Mouse (Mus musculus): ENCODE results near the gene Uhrf1bp1l.

Uhrf1bp1l gene

DNA sequence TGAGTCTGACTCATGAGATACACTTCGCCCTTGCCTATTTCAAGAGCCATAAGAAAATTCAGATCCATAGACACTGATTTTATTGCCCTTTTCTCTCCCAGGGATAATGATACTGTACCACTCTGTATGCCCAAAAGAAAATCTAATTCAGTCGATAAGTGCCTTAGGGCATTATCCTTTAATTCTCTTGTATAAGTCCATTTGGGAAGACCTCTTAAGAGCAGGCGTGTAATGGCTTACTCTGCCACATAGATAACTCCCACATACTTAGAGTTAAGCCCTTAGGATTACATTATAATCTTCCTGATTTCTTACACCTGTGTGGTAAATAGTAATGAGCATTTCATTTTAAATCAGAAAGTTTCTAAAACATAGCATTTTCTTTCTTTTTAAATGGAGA, 1.8 kb downstream of the Uhrf1bp1l start:
- no peak for DNase-seq

- peak; percentile 29 to 39 for DNase-seq
Observed at GRCm38 (mm10) chr10:89747221-89747905, 2.6 kb downstream of the Uhrf1bp1l start.

DNA sequence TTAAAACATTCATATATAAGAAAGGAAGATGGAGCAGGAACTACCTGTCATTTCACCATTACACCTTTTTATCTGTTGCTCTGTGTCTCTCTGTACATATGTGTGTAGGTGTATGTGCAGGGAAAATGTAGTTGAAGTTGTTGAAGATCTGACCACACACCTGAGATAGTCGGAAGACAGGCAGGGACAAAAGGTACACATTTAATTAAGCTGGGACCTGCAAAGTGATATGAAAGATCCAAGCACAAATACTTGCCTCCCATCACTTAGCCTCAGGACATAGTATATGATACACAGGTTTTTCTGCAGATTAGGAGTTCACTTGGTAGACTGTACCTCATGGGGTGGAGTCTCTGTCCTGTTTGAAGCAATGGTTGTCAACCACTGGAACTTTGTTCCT, 3.1 kb downstream of the Uhrf1bp1l start:
- DNase-seq: no peak

DNA sequence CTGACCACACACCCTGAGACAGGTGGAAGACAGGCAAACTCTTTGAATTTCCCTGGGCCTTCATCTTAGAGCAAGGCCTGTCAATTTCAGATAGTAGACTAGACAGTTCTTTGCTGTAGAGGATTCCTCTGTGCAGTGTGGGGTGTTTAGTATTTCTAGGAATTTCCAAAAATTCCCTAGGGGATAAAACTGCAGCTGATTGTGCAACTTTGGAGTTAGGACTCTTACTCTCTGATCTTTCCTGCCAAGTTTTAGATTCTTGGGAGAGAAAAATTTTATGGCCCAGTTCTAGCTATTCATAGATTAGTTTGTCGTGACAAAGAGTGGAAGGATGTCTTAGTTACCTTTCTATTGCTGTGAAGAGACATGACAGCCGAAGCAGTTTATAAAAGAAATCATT, 3.8 kb downstream of the Uhrf1bp1l start:
- DNase-seq: no peak

DNA sequence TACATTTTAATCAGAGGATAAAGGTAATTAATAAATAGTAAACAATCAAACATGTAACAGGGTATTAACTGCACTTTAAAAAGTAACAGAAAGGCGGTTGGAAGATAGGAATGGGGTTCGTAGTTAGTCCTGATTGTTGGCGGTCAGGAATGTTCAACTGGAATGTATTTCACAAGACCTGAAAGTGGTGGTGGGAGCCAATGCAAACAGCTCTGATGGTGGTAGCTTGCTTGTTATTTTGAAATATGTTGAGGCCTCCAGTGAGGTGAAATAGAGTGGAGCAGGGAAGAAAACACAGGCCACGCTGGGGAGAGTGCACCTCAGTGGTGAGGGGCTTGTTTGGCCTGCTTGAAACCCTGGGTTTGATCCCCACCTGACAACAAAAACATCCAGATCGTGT, 6.3 kb downstream of the Uhrf1bp1l start:
- DNase-seq: no peak

DNA sequence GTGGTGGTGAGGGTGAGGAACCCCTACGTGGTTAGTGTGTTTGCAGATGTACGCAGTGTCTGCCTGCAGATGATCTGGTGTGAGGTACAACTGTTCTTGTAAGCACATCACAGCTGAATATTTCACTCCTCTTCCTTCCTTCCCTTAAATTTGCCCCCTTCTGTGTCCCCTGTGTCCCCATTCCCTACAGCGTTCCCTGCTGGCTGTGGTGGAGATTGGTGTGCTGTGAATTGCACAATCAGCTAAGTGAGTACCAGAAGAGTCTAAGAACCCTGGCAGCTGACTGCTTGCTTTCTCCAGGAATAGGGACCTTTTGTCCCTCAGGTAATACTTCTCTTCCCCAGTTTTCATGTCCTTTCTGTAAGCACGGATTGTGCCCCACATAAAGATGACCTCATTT, 10.4 kb downstream of the Uhrf1bp1l start:
- DNase-seq: no peak

GRCm38 (mm10) chr10:89760772-89761171, 16.0 kb downstream of the Uhrf1bp1l start:
- DNase-seq: no peak

GRCm38 (mm10) chr10:89764457-89765121, 19.8 kb downstream of the Uhrf1bp1l start:
- DNase-seq: no peak

- DNase-seq: no peak
Observed at GRCm38 (mm10) chr10:89765790-89766714, 21.3 kb downstream of the Uhrf1bp1l start.

GRCm38 (mm10) chr10:89768352-89769020, 23.7 kb downstream of the Uhrf1bp1l start:
- no peak for DNase-seq

DNA sequence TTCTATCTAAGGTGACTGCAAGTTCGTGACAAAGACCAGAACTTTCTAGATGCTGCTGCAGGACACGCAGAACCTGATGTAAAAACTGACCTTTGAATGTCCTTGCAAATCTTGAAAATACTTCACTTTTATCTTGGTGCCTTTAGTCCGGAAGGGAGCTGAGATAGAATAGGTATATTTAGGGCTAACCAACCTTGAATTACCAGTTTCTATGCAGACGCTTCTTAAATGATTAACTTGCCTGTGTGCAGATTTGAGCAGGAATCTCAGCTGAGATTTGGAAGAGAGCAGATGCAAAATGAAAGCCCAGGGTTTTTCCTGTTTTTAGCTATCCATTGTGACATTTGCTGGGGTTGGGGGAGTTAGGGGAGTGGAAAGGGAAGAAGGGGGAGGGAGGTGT, 24.3 kb downstream of the Uhrf1bp1l start:
- no peak for DNase-seq

DNA sequence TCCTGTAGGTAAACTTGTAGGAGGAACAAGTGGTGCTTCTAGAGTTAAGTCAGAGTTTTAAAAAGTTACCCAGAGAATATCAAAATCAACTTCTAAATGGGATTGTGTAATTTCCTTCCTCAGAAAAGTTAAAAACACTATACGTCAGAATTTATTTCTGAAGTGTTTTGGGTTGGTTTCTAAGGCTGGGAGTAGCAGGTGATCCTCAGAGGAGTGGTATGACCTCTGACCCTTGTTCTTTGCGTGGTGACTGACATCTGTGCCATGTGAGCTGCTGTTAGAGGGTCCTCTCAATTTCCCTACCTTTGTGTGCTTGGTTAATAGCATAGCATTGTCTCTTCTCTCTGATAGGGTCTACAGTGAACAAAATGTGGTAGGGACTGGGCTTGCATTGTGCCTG, 27.1 kb downstream of the Uhrf1bp1l start:
- DNase-seq: no peak

DNA sequence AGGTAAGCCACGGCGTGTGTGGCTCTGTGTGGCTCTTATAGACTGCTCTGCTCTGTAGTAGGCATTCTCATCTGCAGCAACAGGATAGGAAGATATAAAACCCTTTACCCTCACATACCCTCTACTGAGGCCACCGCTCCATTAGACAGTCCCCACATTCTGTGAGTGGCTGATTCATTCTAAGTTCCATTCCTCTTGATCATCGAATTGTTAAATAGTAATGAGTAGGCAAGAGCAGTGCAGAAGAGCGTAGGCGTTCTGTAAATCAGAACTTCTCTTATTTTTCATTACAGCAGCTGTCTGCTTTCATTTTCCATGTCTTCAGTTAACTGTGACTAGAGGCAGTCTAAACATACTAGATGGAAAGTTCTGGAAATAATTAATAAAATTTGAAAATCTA, 31.2 kb downstream of the Uhrf1bp1l start:
- no peak for DNase-seq

GRCm38 (mm10) chr10:89791870-89792269, 47.1 kb downstream of the Uhrf1bp1l start:
- DNase-seq: no peak

GRCm38 (mm10) chr10:89794121-89794520, 49.3 kb downstream of the Uhrf1bp1l start:
- DNase-seq: peak; percentile 17 to 56

DNA sequence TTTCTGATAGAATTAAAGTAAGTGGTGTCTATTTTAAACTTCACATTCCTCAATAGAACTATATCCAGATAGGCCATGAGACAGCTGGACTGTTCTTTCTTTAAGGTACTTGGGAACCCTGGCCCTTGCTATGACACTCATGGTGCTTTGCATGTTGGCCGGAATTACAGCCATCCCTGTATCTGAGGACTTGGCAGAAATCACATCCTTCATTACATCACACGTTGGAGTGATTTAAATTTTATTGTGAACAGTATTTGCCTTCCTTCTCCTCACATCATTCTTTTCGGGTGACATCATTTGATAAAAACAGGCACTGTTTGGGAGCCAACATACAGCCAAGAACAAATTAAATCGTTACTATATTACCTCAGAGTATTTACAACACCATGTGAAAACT, 74.4 kb downstream of the Uhrf1bp1l start:
- no peak for DNase-seq

GRCm38 (mm10) chr10:89823906-89824305, 79.1 kb downstream of the Uhrf1bp1l start:
- no peak for DNase-seq

DNA sequence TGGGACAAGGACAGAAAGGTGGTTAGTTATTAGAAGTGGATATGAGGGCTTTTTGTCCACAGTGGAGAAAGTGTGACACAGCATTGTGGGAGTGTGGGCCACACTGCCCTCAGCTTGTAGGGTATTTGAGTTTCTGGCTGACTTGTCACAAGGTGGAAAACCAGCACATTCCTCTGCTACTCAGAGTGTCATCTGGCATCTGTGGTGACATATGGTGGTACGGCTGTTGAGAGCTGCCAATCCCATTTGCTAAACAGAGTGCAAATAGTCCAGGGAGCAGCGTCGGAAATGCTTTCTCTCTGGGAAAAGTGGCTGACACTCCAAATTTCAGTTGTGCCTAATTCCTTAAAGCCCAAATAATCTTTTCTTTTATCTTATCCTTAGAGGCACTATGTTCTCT, 82.1 kb downstream of the Uhrf1bp1l start:
- DNase-seq: peak; percentile 84 to 89

- no peak for DNase-seq
Observed at GRCm38 (mm10) chr10:89832334-89832733, 87.5 kb downstream of the Uhrf1bp1l start.

DNA sequence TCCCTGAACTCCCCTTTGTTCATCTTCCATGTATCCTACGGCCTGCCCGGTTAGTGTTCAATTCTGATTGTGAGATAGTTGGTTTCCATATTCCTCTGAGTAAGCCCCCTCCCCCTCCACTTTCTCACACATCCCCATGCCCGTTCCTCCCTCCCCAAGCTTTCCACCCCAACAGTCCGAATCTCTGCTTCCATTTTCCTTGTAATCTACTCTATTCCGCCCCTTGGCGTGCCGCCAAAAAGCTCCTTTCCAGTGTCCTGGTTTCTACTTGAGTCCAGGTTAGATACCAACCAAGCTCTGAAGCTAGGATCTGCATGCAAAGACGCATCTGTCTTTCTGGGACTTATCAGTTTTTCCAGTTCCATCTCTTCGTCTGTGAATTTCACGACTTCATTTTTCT, 88.4 kb downstream of the Uhrf1bp1l start:
- DNase-seq: peak; percentile 38 to 70

- no peak for DNase-seq
Observed at GRCm38 (mm10) chr10:89837476-89837875, 92.7 kb downstream of the Uhrf1bp1l start.

- no peak for DNase-seq
Observed at GRCm38 (mm10) chr10:89838834-89839233, 94.0 kb downstream of the Uhrf1bp1l start.

- no peak for DNase-seq
Observed at GRCm38 (mm10) chr10:89850951-89851350, 106.2 kb downstream of the Uhrf1bp1l start.

Measured in cerebellum, postnatal 25 days (tissue).